Mouse (Mus musculus) stomach, embryonic 14.5 days (tissue): Measurements from ENCODE around the gene Porcn. TPM values are rescaled to one million over a fixed set of nuclear protein-coding genes. Genes with fewer than 3 reads are reported as not detected.
A peak's percentile ranks its signal among the peaks of the same experiment; 100 is the strongest.

ENCODE experiments used
- ATAC-seq: fragments of 200-750 bp; cut with Nextera tagmentation; 2 replicates; pipeline ENCODE4 v1.8.0; 2017; ENCODE audit warnings: low read depth, moderate TSS enrichment; ENCODE audit not compliant: insufficient number of reproducible peaks, insufficient read depth, low FRiP score
- H3K27ac ChIP-seq: fragments of 300-500 bp; sonication (generic); 2 replicates; pipeline ENCODE4 v1.5.1; 2014; ENCODE audit warnings: mild to moderate bottlenecking, low read length, moderate library complexity, mixed read lengths
- H3K27me3 ChIP-seq: fragments of 300-500 bp; sonication (generic); 2 replicates; pipeline ENCODE4 v1.6.1; 2014; ENCODE audit warnings: low read length, control low read depth, mixed read lengths; ENCODE audit not compliant: control insufficient read depth, insufficient read depth
- H3K36me3 ChIP-seq: fragments of 300-500 bp; sonication (generic); 2 replicates; pipeline ENCODE4 v1.6.1; 2014; ENCODE audit warnings: mild to moderate bottlenecking, control low read depth, low read length, moderate library complexity, mixed read lengths; ENCODE audit not compliant: control insufficient read depth, insufficient read depth
- H3K4me1 ChIP-seq: fragments of 300-500 bp; sonication (generic); 2 replicates; pipeline ENCODE4 v1.6.1; 2014; ENCODE audit warnings: low read length, control low read depth, mixed read lengths; ENCODE audit not compliant: control insufficient read depth, insufficient read depth
- H3K4me2 ChIP-seq: fragments of 300-500 bp; sonication (generic); replicated peaks from 2 replicates; pipeline ENCODE4 v1.6.1; 2014; ENCODE audit warnings: low read depth, low read length, control low read depth
- H3K4me3 ChIP-seq: fragments of 300-500 bp; sonication (generic); 2 replicates; pipeline ENCODE4 v1.5.1; 2014; ENCODE audit warnings: low read depth, low read length, control low read depth
- H3K9ac ChIP-seq: fragments of 300-500 bp; sonication (generic); replicated peaks from 2 replicates; pipeline ENCODE4 v1.6.1; 2014; ENCODE audit warnings: low read depth, mild to moderate bottlenecking, control low read depth, low read length, moderate library complexity, mixed read lengths
- H3K9me3 ChIP-seq: fragments of 300-500 bp; sonication (generic); 2 replicates; pipeline ENCODE4 v1.6.1; 2016; ENCODE audit warnings: low read depth, low read length, control low read depth; ENCODE audit not compliant: control insufficient read depth
- WGBS: fragments of 180-500 bp; shearing (Covaris S2); extraction: QIAGEN DNeasy Blood & Tissue Kit; methylation state at CpG from one replicate; pipeline ENCODE4 v1.1.7; 2014; 5-methylcytosine and 5-hydroxymethylcytosine counted together
- polyA plus RNA-seq: library from polyadenylated mRNA; unstranded; fragments of >200 nt; fragmentation: Nextera tagmentation; extraction: Ambion mirVana; gene quantifications from 2 replicates; pipeline ENCODE4 v1.2.1, GENCODE M21; 2014

Gene Porcn
- polyA plus RNA-seq, 1 experiment from 2014 or later = 16.9 TPM

- 78% methylated on average over 7 of the region's 7 CpGs for WGBS
- no peak overlapping the region for H3K9ac ChIP-seq
- no peak for ATAC-seq
- H3K27ac ChIP-seq = no peak overlapping the region
- no peaks in the 10 kb centered on the region for H3K9me3 ChIP-seq
- no peak overlapping the region for H3K4me2 ChIP-seq
- H3K36me3 ChIP-seq = no peaks in the 10 kb centered on the region
- H3K27me3 ChIP-seq = no peaks in the 10 kb centered on the region
- H3K4me3 ChIP-seq = no peak overlapping the region
- no peaks in the 10 kb centered on the region for H3K4me1 ChIP-seq
Observed at GRCm38 (mm10) chrX:8211490-8212207, 5.3 kb upstream of the Porcn start.

DNA sequence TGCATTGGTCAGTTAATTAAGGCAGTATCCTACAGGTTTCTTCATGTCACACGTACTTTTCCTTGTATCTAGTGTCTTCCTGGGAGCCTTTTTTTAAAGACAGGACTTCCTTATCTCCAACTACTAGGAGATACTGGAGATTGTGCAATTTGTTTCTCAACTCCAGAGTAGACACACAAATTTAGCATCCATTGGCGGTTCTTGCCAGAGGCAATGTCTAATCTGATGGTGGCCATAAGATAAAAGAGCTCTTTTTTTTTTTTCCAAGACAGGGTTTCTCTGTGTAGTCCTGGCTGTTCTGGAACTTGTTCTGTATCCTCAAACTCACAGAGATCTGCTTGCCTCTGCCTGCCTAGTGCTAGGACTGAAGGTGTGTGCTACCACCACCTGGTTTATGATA, 3.4 kb upstream of the Porcn start:
- WGBS = 80% methylated on average over 2 of the region's 2 CpGs
- H3K4me3 ChIP-seq = no peak overlapping the region

GRCm38 (mm10) chrX:8207224-8207623, 899 bp upstream of the Porcn start:
- Histone ChIP-seq H3K4me1 (no peaks in the 10 kb centered on the region), H3K36me3 (no peaks in the 10 kb centered on the region), H3K4me3 (no peak overlapping the region), H3K4me2 (peak overlapping the region; percentile 46), H3K9me3 (no peaks in the 10 kb centered on the region), H3K27ac (no peak overlapping the region), H3K27me3 (no peaks in the 10 kb centered on the region), H3K9ac (no peak overlapping the region)
- no peak for ATAC-seq
- 35% methylated on average over 4 of the region's 4 CpGs for WGBS

More for the DNA sequence above, 3.4 kb upstream of the Porcn start:
- no peak overlapping the region for H3K4me2 ChIP-seq
- no peaks in the 10 kb centered on the region for H3K27me3 ChIP-seq
- ATAC-seq = no peak
- H3K9me3 ChIP-seq = no peaks in the 10 kb centered on the region
- H3K36me3 ChIP-seq = no peaks in the 10 kb centered on the region
- no peaks in the 10 kb centered on the region for H3K4me1 ChIP-seq
- H3K9ac ChIP-seq = no peak overlapping the region
- no peak overlapping the region for H3K27ac ChIP-seq

GRCm38 (mm10) chrX:8206694-8207197, 421 bp upstream of the Porcn start:
- Histone ChIP-seq H3K9me3 (no peaks in the 10 kb centered on the region), H3K4me3 (peak overlapping the region; percentile 42), H3K36me3 (no peaks in the 10 kb centered on the region), H3K27me3 (no peaks in the 10 kb centered on the region), H3K4me2 (peak overlapping the region; percentile 46), H3K9ac (no peak overlapping the region), H3K4me1 (no peaks in the 10 kb centered on the region), H3K27ac (no peak overlapping the region)
- no peak for ATAC-seq
- 23% methylated on average over 11 of the region's 11 CpGs for WGBS

GRCm38 (mm10) chrX:8205551-8205950, 774 bp downstream of the Porcn start:
- Histone ChIP-seq H3K9ac (peak overlapping the region; percentile 42; the same call in 1 of the 2 replicates), H3K36me3 (no peaks in the 10 kb centered on the region), H3K4me2 (peak overlapping the region; percentile 46), H3K27me3 (no peaks in the 10 kb centered on the region), H3K4me3 (peak overlapping the region; percentile 42), H3K9me3 (no peaks in the 10 kb centered on the region), H3K27ac (no peak overlapping the region), H3K4me1 (no peaks in the 10 kb centered on the region)
- WGBS = 41% methylated on average over 7 of the region's 7 CpGs
- no peak for ATAC-seq

DNA sequence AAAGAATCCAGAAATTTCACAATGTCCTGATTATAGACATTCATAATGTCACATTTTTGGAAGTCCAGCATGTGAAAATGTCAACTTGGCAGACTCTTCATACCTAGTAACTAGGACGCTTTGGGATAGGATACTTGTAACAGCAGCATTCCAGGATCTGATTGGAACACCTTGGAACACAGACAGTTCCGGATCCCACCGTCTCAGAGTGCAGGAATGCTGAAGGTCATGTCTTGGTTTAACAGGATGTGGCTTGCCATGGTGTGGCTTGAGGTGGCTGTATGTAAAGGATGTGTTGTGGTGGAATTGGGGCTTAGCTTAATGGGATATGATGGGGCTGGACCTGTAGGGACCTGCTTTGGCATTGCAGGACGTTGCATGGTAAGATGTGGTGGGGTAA, 1.2 kb downstream of the Porcn start:
- WGBS = 65% methylated on average over 4 of the region's 4 CpGs
- no peak overlapping the region for H3K4me3 ChIP-seq
- no peak for ATAC-seq
- no peaks in the 10 kb centered on the region for H3K4me1 ChIP-seq
- H3K27ac ChIP-seq = no peak overlapping the region
- H3K4me2 ChIP-seq = no peak overlapping the region
- H3K9ac ChIP-seq = no peak overlapping the region
- H3K9me3 ChIP-seq = no peaks in the 10 kb centered on the region
- no peaks in the 10 kb centered on the region for H3K36me3 ChIP-seq
- no peaks in the 10 kb centered on the region for H3K27me3 ChIP-seq

- Histone ChIP-seq H3K4me2 (no peak overlapping the region), H3K4me3 (no peak overlapping the region), H3K9me3 (no peaks in the 10 kb centered on the region), H3K27ac (no peak overlapping the region), H3K36me3 (no peaks in the 10 kb centered on the region), H3K9ac (no peak overlapping the region), H3K27me3 (no peaks in the 10 kb centered on the region), H3K4me1 (no peaks in the 10 kb centered on the region)
- WGBS = 84% methylated on average over 10 of the region's 10 CpGs
- ATAC-seq = no peak
Observed at GRCm38 (mm10) chrX:8204076-8204475, 2.2 kb downstream of the Porcn start.

- H3K36me3 ChIP-seq = no peaks in the 10 kb centered on the region
- no peak for ATAC-seq
- H3K4me3 ChIP-seq = no peak overlapping the region
- H3K9ac ChIP-seq = no peak overlapping the region
- 89% methylated on average over 14 of the region's 14 CpGs for WGBS
- no peaks in the 10 kb centered on the region for H3K9me3 ChIP-seq
- H3K27me3 ChIP-seq = no peaks in the 10 kb centered on the region
- no peak overlapping the region for H3K4me2 ChIP-seq
- H3K4me1 ChIP-seq = no peaks in the 10 kb centered on the region
- H3K27ac ChIP-seq = no peak overlapping the region
Observed at GRCm38 (mm10) chrX:8203105-8203504, 3.2 kb downstream of the Porcn start.

DNA sequence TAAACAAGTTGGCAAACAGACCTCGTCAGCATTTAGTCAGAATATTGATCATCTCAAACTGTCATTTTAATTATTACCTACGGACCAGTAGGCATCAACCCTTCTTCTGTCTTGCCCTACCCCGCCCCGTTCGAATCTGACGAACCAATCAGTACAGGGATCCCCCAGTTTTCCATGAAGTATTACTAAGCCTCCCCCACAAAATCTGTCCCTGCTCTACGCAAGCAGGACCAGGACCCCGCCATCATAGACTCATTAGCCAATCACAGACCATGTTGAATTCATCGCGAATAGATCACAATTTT, 13.0 kb downstream of the Porcn start, which contains the start of gene Ebp:
Ebp (minus strand) TSS at position 94 of the 305 bp plus-strand sequence.
- Histone ChIP-seq H3K9me3 (no peaks in the 10 kb centered on the region), H3K4me2 (peak within 1 kb of the TSS; percentile 51), H3K27ac (no peak within 1 kb of the TSS), H3K27me3 (no peaks in the 10 kb centered on the region), H3K36me3 (no peaks in the 10 kb centered on the region), H3K4me1 (no peaks in the 10 kb centered on the region), H3K4me3 (peak within 1 kb of the TSS; percentile 43), H3K9ac (peak within 1 kb of the TSS; percentile 36)
- WGBS = 25% methylated on average over 10 of the region's 10 CpGs
- no peak for ATAC-seq
